Mouse (Mus musculus): Measurements from ENCODE around the gene Lhx1. TPM values are rescaled to one million over a fixed set of nuclear protein-coding genes. Genes with fewer than 3 reads are reported as not detected.

Lhx1 gene
- polyA plus RNA-seq, 1 experiment from 2014 or later: 0.16 TPM

- H3K27ac ChIP-seq (ENCODE audit: low read depth, low read length): no peak overlapping the region
- H3K4me1 ChIP-seq (replicated peaks; ENCODE audit: control insufficient read depth, insufficient read depth, low read length): peaks cover 6% of the 10 kb centered on the region; the same call in 1 of the 2 replicates
- no peak for TF ChIP-seq CTCF (IDR thresholded peaks at IDR 0.05; ENCODE audit: low read depth)
- H3K4me2 ChIP-seq (replicated peaks; ENCODE audit: low read depth): no peak overlapping the region
- ATAC-seq: no peak
- 12% methylated on average over 24 of the region's 24 CpGs for WGBS
- no peak overlapping the region for H3K4me3 ChIP-seq (ENCODE audit: low read depth, low read length)
- no peaks in the 10 kb centered on the region for H3K9me3 ChIP-seq (ENCODE audit: control insufficient read depth)
- no peaks in the 10 kb centered on the region for H3K36me3 ChIP-seq (ENCODE audit: control insufficient read depth, insufficient read depth)
- peaks cover 80% of the 10 kb centered on the region for H3K27me3 ChIP-seq (replicated peaks; ENCODE audit: control insufficient read depth, insufficient read depth, low read length)
- no peak overlapping the region for H3K9ac ChIP-seq (ENCODE audit: low read depth, low read length)
Measured at GRCm38 (mm10) chr11:84529143-84529755, 3.9 kb upstream of the Lhx1 start.

GRCm38 (mm10) chr11:84526976-84527860 is 1.9 kb upstream of the Lhx1 start:
- no peak for TF ChIP-seq CTCF (IDR thresholded peaks at IDR 0.05; ENCODE audit: low read depth)
- peaks cover 11% of the 10 kb centered on the region; the same call in 1 of the 2 replicates for H3K4me1 ChIP-seq (replicated peaks; ENCODE audit: control insufficient read depth, insufficient read depth, low read length)
- no peak overlapping the region for H3K9ac ChIP-seq (ENCODE audit: low read depth, low read length)
- 21% methylated on average over 29 of the region's 29 CpGs for WGBS
- H3K4me2 ChIP-seq (replicated peaks; ENCODE audit: low read depth): no peak overlapping the region
- no peak for ATAC-seq
- H3K4me3 ChIP-seq (ENCODE audit: low read depth, low read length): no peak overlapping the region
- H3K27ac ChIP-seq (ENCODE audit: low read depth, low read length): no peak overlapping the region
- no peaks in the 10 kb centered on the region for H3K36me3 ChIP-seq (ENCODE audit: control insufficient read depth, insufficient read depth)
- no peaks in the 10 kb centered on the region for H3K9me3 ChIP-seq (ENCODE audit: control insufficient read depth)
- H3K27me3 ChIP-seq (replicated peaks; ENCODE audit: control insufficient read depth, insufficient read depth, low read length): peaks cover 98% of the 10 kb centered on the region

GRCm38 (mm10) chr11:84526451-84526850 is 1.1 kb upstream of the Lhx1 start:
- H3K4me3 ChIP-seq (ENCODE audit: low read depth, low read length): peak overlapping the region; percentile 48
- no peak overlapping the region for H3K27ac ChIP-seq (ENCODE audit: low read depth, low read length)
- H3K9me3 ChIP-seq (ENCODE audit: control insufficient read depth): no peaks in the 10 kb centered on the region
- no peak for TF ChIP-seq CTCF (IDR thresholded peaks at IDR 0.05; ENCODE audit: low read depth)
- H3K4me2 ChIP-seq (replicated peaks; ENCODE audit: low read depth): peak overlapping the region; percentile 82
- peaks cover 11% of the 10 kb centered on the region; the same call in 1 of the 2 replicates for H3K4me1 ChIP-seq (replicated peaks; ENCODE audit: control insufficient read depth, insufficient read depth, low read length)
- H3K36me3 ChIP-seq (ENCODE audit: control insufficient read depth, insufficient read depth): no peaks in the 10 kb centered on the region
- no peak overlapping the region for H3K9ac ChIP-seq (ENCODE audit: low read depth, low read length)
- H3K27me3 ChIP-seq (replicated peaks; ENCODE audit: control insufficient read depth, insufficient read depth, low read length): peaks cover 98% of the 10 kb centered on the region
- no peak for ATAC-seq
- WGBS: 4% methylated on average over 10 of the region's 10 CpGs

GRCm38 (mm10) chr11:84524511-84525270 is 644 bp downstream of the Lhx1 start:
- WGBS: 1% methylated on average over 48 of the region's 48 CpGs
- H3K36me3 ChIP-seq (ENCODE audit: control insufficient read depth, insufficient read depth): no peaks in the 10 kb centered on the region
- peaks cover 98% of the 10 kb centered on the region for H3K27me3 ChIP-seq (replicated peaks; ENCODE audit: control insufficient read depth, insufficient read depth, low read length)
- H3K9me3 ChIP-seq (ENCODE audit: control insufficient read depth): no peaks in the 10 kb centered on the region
- peak overlapping the region; percentile 82 for H3K4me2 ChIP-seq (replicated peaks; ENCODE audit: low read depth)
- no peak for ATAC-seq
- no peak overlapping the region for H3K27ac ChIP-seq (ENCODE audit: low read depth, low read length)
- no peak overlapping the region for H3K9ac ChIP-seq (ENCODE audit: low read depth, low read length)
- peaks cover 11% of the 10 kb centered on the region; the same call in 1 of the 2 replicates for H3K4me1 ChIP-seq (replicated peaks; ENCODE audit: control insufficient read depth, insufficient read depth, low read length)
- H3K4me3 ChIP-seq (ENCODE audit: low read depth, low read length): peak overlapping the region; percentile 48
- peak; percentile 14; the same call in 1 of the 2 replicates for TF ChIP-seq CTCF (IDR thresholded peaks at IDR 0.05; ENCODE audit: low read depth)

- peaks cover 98% of the 10 kb centered on the region for H3K27me3 ChIP-seq (replicated peaks; ENCODE audit: control insufficient read depth, insufficient read depth, low read length)
- no peak for ATAC-seq
- peak overlapping the region; percentile 48 for H3K4me3 ChIP-seq (ENCODE audit: low read depth, low read length)
- H3K9me3 ChIP-seq (ENCODE audit: control insufficient read depth): no peaks in the 10 kb centered on the region
- no peak for TF ChIP-seq CTCF (IDR thresholded peaks at IDR 0.05; ENCODE audit: low read depth)
- no peak overlapping the region for H3K9ac ChIP-seq (ENCODE audit: low read depth, low read length)
- H3K36me3 ChIP-seq (ENCODE audit: control insufficient read depth, insufficient read depth): no peaks in the 10 kb centered on the region
- H3K4me2 ChIP-seq (replicated peaks; ENCODE audit: low read depth): peak overlapping the region; percentile 82
- H3K27ac ChIP-seq (ENCODE audit: low read depth, low read length): no peak overlapping the region
- H3K4me1 ChIP-seq (replicated peaks; ENCODE audit: control insufficient read depth, insufficient read depth, low read length): peaks cover 11% of the 10 kb centered on the region; the same call in 1 of the 2 replicates
- 2% methylated on average over 35 of the region's 35 CpGs for WGBS
Measured at GRCm38 (mm10) chr11:84523841-84524510, 1.4 kb downstream of the Lhx1 start.
